In genomic region chr19:8952241-8952640, GRCm38 (mm10) we compare ENCODE assay signal across 12 mouse cellular contexts. TPM values are rescaled to one million over a fixed set of nuclear protein-coding genes. Genes with fewer than 3 reads are reported as not detected.
DNase-seq lines count a peak whose midpoint lies in the region; ATAC-seq lines count a peak whose summit lies in the region.
"Had no signal": no experiment of that assay in that cellular context is flagged by ENCODE, and none has a peak within 500 bp of the region (broad histone marks: within the 10 kb centered on the region; RNA-seq: fewer than 3 reads in every experiment).

No protein-coding gene starts in this region.

- H3K9ac ChIP-seq in forebrain, embryonic 12.5 days = peak overlapping the region; percentile 56; the same call in 1 of the 2 replicates
- no peak overlapping the region for H3K9ac ChIP-seq in midbrain, embryonic 16.5 days (ENCODE audit: low read depth, low read length)

- H3K4me1 ChIP-seq in forebrain, embryonic 12.5 days = peaks cover 34% of the 10 kb centered on the region
- H3K4me1 ChIP-seq in limb, embryonic 10.5 days = peaks cover 20% of the 10 kb centered on the region
- peaks cover 19% of the 10 kb centered on the region for H3K4me1 ChIP-seq in midbrain, embryonic 16.5 days (ENCODE audit: control insufficient read depth, insufficient read depth, low read length)

- H3K27ac ChIP-seq in forebrain, embryonic 12.5 days = peak overlapping the region; percentile 95
- H3K27ac ChIP-seq in limb, embryonic 10.5 days = no peak overlapping the region
- peak overlapping the region; percentile 3; the same call in 1 of the 2 replicates for H3K27ac ChIP-seq in midbrain, embryonic 16.5 days (ENCODE audit: low read length)

- 73% methylated on average over 9 of the region's 9 CpGs for WGBS in forebrain, embryonic 12.5 days
- WGBS in limb, embryonic 10.5 days = 95% methylated on average over 9 of the region's 9 CpGs
- 78% methylated on average over 9 of the region's 9 CpGs for WGBS in midbrain, embryonic 16.5 days

- ATAC-seq in forebrain, embryonic 12.5 days (ENCODE audit: low FRiP score) = 0 out of 2 replicates have a peak, but pooled peaks have one; percentile 5
- no peak for ATAC-seq in midbrain, embryonic 16.5 days

- H3K9me3 ChIP-seq in forebrain, embryonic 12.5 days = no peaks in the 10 kb centered on the region
- no peaks in the 10 kb centered on the region for H3K9me3 ChIP-seq in limb, embryonic 10.5 days (replicated peaks)
- no peaks in the 10 kb centered on the region for H3K9me3 ChIP-seq in midbrain, embryonic 16.5 days (replicated peaks; ENCODE audit: control insufficient read depth, low read length, poor library complexity, severe bottlenecking)

- DNase-seq in left cerebral cortex, postnatal 10 days (ENCODE audit: extremely low spot score in 1 of 2, low spot score in 2 of 2) = peak; percentile 25 to 47
- no peak for DNase-seq in left cerebral cortex, adult 8-10 months (ENCODE audit: low spot score in 2 of 2)
- no peak for DNase-seq in limb, embryonic 10.5 days (ENCODE audit: low spot score)
- no peak for DNase-seq in adrenal gland, postnatal 36 days
- no peak for DNase-seq in urinary bladder, postnatal 4 days (ENCODE audit: low spot score in 2 of 2)
- no peak for DNase-seq in retina, embryonic 14.5 days (ENCODE audit: low spot score)
- DNase-seq: adrenal gland, postnatal 14 days; gastrocnemius, postnatal 25 days; kidney, postnatal 14 days; lung, postnatal 14 days had no signal

- peak overlapping the region; percentile 89; the same call in 1 of the 2 replicates for H3K4me2 ChIP-seq in forebrain, embryonic 12.5 days
- H3K4me2 ChIP-seq in midbrain, embryonic 16.5 days (ENCODE audit: low read length) = no peak overlapping the region

- H3K27me3 ChIP-seq in forebrain, embryonic 12.5 days = no peaks in the 10 kb centered on the region
- no peaks in the 10 kb centered on the region for H3K27me3 ChIP-seq in limb, embryonic 10.5 days (ENCODE audit: low read depth, poor library complexity, severe bottlenecking)
- H3K27me3 ChIP-seq in midbrain, embryonic 16.5 days (ENCODE audit: control insufficient read depth, insufficient read depth, low read depth, low read length) = no peaks in the 10 kb centered on the region

- H3K4me3 ChIP-seq in forebrain, embryonic 12.5 days (replicated peaks) = no peak overlapping the region; the same call in 1 of the 2 replicates
- peak overlapping the region; percentile 6; the same call in 1 of the 2 replicates for H3K4me3 ChIP-seq in limb, embryonic 10.5 days
- H3K4me3 ChIP-seq in midbrain, embryonic 16.5 days (ENCODE audit: low read depth, low read length) = no peak overlapping the region

- intact Hi-C loops in left cerebral cortex, postnatal 10 days (cut with DNase I) = no loop called here

- peaks cover 71% of the 10 kb centered on the region for H3K36me3 ChIP-seq in forebrain, embryonic 12.5 days (replicated peaks)
- H3K36me3 ChIP-seq in limb, embryonic 10.5 days = peaks cover 80% of the 10 kb centered on the region
- peaks cover 41% of the 10 kb centered on the region for H3K36me3 ChIP-seq in midbrain, embryonic 16.5 days (ENCODE audit: control insufficient read depth, insufficient read depth, low read length)

RNA-seq across cellular contexts. Expression of gene Tut1, which starts 1.4 kb away (rescaled TPM):
- 10 to 100 TPM; 14.6 to 16.0 TPM for total RNA-seq in left cerebral cortex, postnatal 10 days (2021)
- 10 to 100 TPM; 20.5 to 26.0 (median 22.1) TPM for total RNA-seq in left cerebral cortex, adult 8-10 months (2022)
- polyA plus RNA-seq in forebrain, embryonic 12.5 days (2016; fragmentation: Nextera tagmentation; extraction: Ambion mirVana) = 36.9 and 37.0 TPM in 2 replicates
- 49.6 and 49.7 TPM in 2 replicates for polyA plus RNA-seq in limb, embryonic 10.5 days (2016; fragmentation: Nextera tagmentation; extraction: Ambion mirVana)
- polyA plus RNA-seq in midbrain, embryonic 16.5 days (2015; fragmentation: Nextera tagmentation; extraction: Ambion mirVana) = 25.6 and 26.2 TPM in 2 replicates
- total RNA-seq in adrenal gland, postnatal 36 days (2021) = 10 to 100 TPM; 20.7 to 24.4 TPM

RNA-seq across cellular contexts. Expression of gene Mta2, which starts 10.6 kb away (rescaled TPM):
- total RNA-seq in left cerebral cortex, postnatal 10 days (2021) = 10 to 100 TPM; 50.2 to 52.4 TPM
- 10 to 100 TPM; 46.8 to 53.8 (median 50.4) TPM for total RNA-seq in left cerebral cortex, adult 8-10 months (2022)
- 193 and 206 TPM in 2 replicates for polyA plus RNA-seq in forebrain, embryonic 12.5 days (2016; fragmentation: Nextera tagmentation; extraction: Ambion mirVana)
- 229 and 233 TPM in 2 replicates for polyA plus RNA-seq in limb, embryonic 10.5 days (2016; fragmentation: Nextera tagmentation; extraction: Ambion mirVana)
- polyA plus RNA-seq in midbrain, embryonic 16.5 days (2015; fragmentation: Nextera tagmentation; extraction: Ambion mirVana) = 108 and 121 TPM in 2 replicates
- total RNA-seq in adrenal gland, postnatal 36 days (2021) = 10 to 100 TPM; 88.0 to 88.6 TPM

RNA-seq across cellular contexts. Expression of gene Eef1g, which starts 14.6 kb away (rescaled TPM):
- total RNA-seq in left cerebral cortex, postnatal 10 days (2021) = 100 to 1,000 TPM; 228 to 251 TPM
- 100 to 1,000 TPM; 224 to 271 (median 243) TPM for total RNA-seq in left cerebral cortex, adult 8-10 months (2022)
- polyA plus RNA-seq in forebrain, embryonic 12.5 days (2016; fragmentation: Nextera tagmentation; extraction: Ambion mirVana) = 365 and 373 TPM in 2 replicates
- 563 and 631 TPM in 2 replicates for polyA plus RNA-seq in limb, embryonic 10.5 days (2016; fragmentation: Nextera tagmentation; extraction: Ambion mirVana)
- polyA plus RNA-seq in midbrain, embryonic 16.5 days (2015; fragmentation: Nextera tagmentation; extraction: Ambion mirVana) = 283 and 293 TPM in 2 replicates
- total RNA-seq in adrenal gland, postnatal 36 days (2021) = 100 to 1,000 TPM; 331 to 363 TPM

RNA-seq across cellular contexts. Expression of gene Eml3, which starts 22.9 kb away (rescaled TPM):
- total RNA-seq in left cerebral cortex, postnatal 10 days (2021) = 1 to 10 TPM; 7.5 to 8.5 TPM
- 10 to 100 TPM; 12.6 to 15.3 (median 13.8) TPM for total RNA-seq in left cerebral cortex, adult 8-10 months (2022)
- polyA plus RNA-seq in forebrain, embryonic 12.5 days (2016; fragmentation: Nextera tagmentation; extraction: Ambion mirVana) = 13.2 and 13.8 TPM in 2 replicates
- 37.1 and 37.5 TPM in 2 replicates for polyA plus RNA-seq in limb, embryonic 10.5 days (2016; fragmentation: Nextera tagmentation; extraction: Ambion mirVana)
- 8.6 and 9.1 TPM in 2 replicates for polyA plus RNA-seq in midbrain, embryonic 16.5 days (2015; fragmentation: Nextera tagmentation; extraction: Ambion mirVana)
- total RNA-seq in adrenal gland, postnatal 36 days (2021) = 10 to 100 TPM; 46.9 to 59.1 TPM

RNA-seq across cellular contexts. Expression of gene Rom1, which starts 23.1 kb away (rescaled TPM):
- total RNA-seq in left cerebral cortex, postnatal 10 days (2021) = 1 to 10 TPM; 2.1 to 2.4 TPM
- 10 to 100 TPM in 1 of 4 experiments, 1 to 10 TPM in 3; 7.9 to 10.1 (median 8.9) TPM for total RNA-seq in left cerebral cortex, adult 8-10 months (2022)
- polyA plus RNA-seq in forebrain, embryonic 12.5 days (2016; fragmentation: Nextera tagmentation; extraction: Ambion mirVana) = 1.3 and 2.5 TPM in 2 replicates
- 4.1 and 4.3 TPM in 2 replicates for polyA plus RNA-seq in limb, embryonic 10.5 days (2016; fragmentation: Nextera tagmentation; extraction: Ambion mirVana)
- polyA plus RNA-seq in midbrain, embryonic 16.5 days (2015; fragmentation: Nextera tagmentation; extraction: Ambion mirVana) = 1.4 and 2.2 TPM in 2 replicates
- total RNA-seq in adrenal gland, postnatal 36 days (2021) = 10 to 100 TPM; 38.7 to 61.5 TPM

Comparison
In these comparisons a context has a peak if more than half of its experiments do, and no peak if none do; other contexts are left out.
1. DNase-seq: peak in left cerebral cortex, postnatal 10 days (2 of 2); none in left cerebral cortex, adult 8-10 months (0 of 2), limb, embryonic 10.5 days (single experiment), adrenal gland, postnatal 36 days (0 of 2), urinary bladder, postnatal 4 days (0 of 2) and retina, embryonic 14.5 days (single experiment).